Mouse (Mus musculus): ENCODE results near the gene Lrig3. TPM values are rescaled to one million over a fixed set of nuclear protein-coding genes. Genes with fewer than 3 reads are reported as not detected.

The Lrig3 gene
- polyA plus RNA-seq, 1 experiment = 8.0 TPM

GRCm38 (mm10) chr10:125929961-125930360 is 36.0 kb upstream of the Lrig3 start:
- H3K4me3 ChIP-seq = no peak overlapping the region
- no peak overlapping the region for H3K4me2 ChIP-seq (ENCODE audit: low read depth)
- H3K27me3 ChIP-seq (ENCODE audit: control insufficient read depth, insufficient read depth, insufficient read length) = no peaks in the 10 kb centered on the region
- H3K79me2 ChIP-seq (ENCODE audit: control insufficient read depth, insufficient read depth) = no peaks in the 10 kb centered on the region
- H3ac ChIP-seq (ENCODE audit: control insufficient read depth, insufficient read length) = no peak overlapping the region
- no peaks in the 10 kb centered on the region for H3K36me3 ChIP-seq (ENCODE audit: control insufficient read depth, insufficient read depth)
- no peak for TF ChIP-seq POLR2AphosphoS2 (IDR thresholded peaks at IDR 0.05; ENCODE audit: insufficient read length, low read depth)
- TF ChIP-seq POLR2A (IDR thresholded peaks at IDR 0.05; ENCODE audit: insufficient read length, low read depth) = no peak
- no peak for TF ChIP-seq SRF (IDR thresholded peaks at IDR 0.05; ENCODE audit: control insufficient read depth, insufficient read length, low read depth)
- no peak for TF ChIP-seq MYOG (IDR thresholded peaks at IDR 0.05; ENCODE audit: control insufficient read depth in 1 of 3, insufficient read depth in 1 of 3, insufficient read length in 2 of 3, low read depth in 2 of 3)
- TF ChIP-seq TCF3 (IDR thresholded peaks at IDR 0.05; ENCODE audit: insufficient read length, low read depth) = no peak
- TF ChIP-seq MAX (IDR thresholded peaks at IDR 0.05; ENCODE audit: low read depth) = no peak
- no peak for TF ChIP-seq TCF12 (IDR thresholded peaks at IDR 0.05; ENCODE audit: insufficient read depth, poor library complexity, severe bottlenecking)
- TF ChIP-seq USF1 (IDR thresholded peaks at IDR 0.05; ENCODE audit: low read depth) = no peak

- no peaks in the 10 kb centered on the region for H3K27me3 ChIP-seq (ENCODE audit: control insufficient read depth, insufficient read depth, insufficient read length)
- H3K4me2 ChIP-seq (ENCODE audit: low read depth) = no peak overlapping the region
- H3K79me2 ChIP-seq (ENCODE audit: control insufficient read depth, insufficient read depth) = no peaks in the 10 kb centered on the region
- no peak overlapping the region for H3K4me3 ChIP-seq
- no peak overlapping the region for H3ac ChIP-seq (ENCODE audit: control insufficient read depth, insufficient read length)
- TF ChIP-seq REST (IDR thresholded peaks at IDR 0.05; ENCODE audit: insufficient read depth, insufficient read length) (no peak), MYOD1 (IDR thresholded peaks at IDR 0.05; ENCODE audit: control insufficient read depth in 1 of 3, insufficient read length in 2 of 3, low read depth in 2 of 3) (no peak), SRF (IDR thresholded peaks at IDR 0.05; ENCODE audit: control insufficient read depth, insufficient read length, low read depth) (no peak), USF1 (IDR thresholded peaks at IDR 0.05; ENCODE audit: low read depth) (no peak), MYOG (IDR thresholded peaks at IDR 0.05; ENCODE audit: control insufficient read depth in 1 of 3, insufficient read depth in 1 of 3, insufficient read length in 2 of 3, low read depth in 2 of 3) (no peak), MAX (IDR thresholded peaks at IDR 0.05; ENCODE audit: low read depth) (no peak), POLR2AphosphoS2 (IDR thresholded peaks at IDR 0.05; ENCODE audit: insufficient read length, low read depth) (no peak), TCF3 (IDR thresholded peaks at IDR 0.05; ENCODE audit: insufficient read length, low read depth) (no peak), POLR2A (IDR thresholded peaks at IDR 0.05; ENCODE audit: insufficient read length, low read depth) (no peak), E2F4 (IDR thresholded peaks at IDR 0.05; ENCODE audit: insufficient read depth) (no peak), TCF12 (IDR thresholded peaks at IDR 0.05; ENCODE audit: insufficient read depth, poor library complexity, severe bottlenecking) (no peak), CEBPB (IDR thresholded peaks at IDR 0.05; ENCODE audit: insufficient read depth, poor library complexity, severe bottlenecking) (no peak)
- H3K36me3 ChIP-seq (ENCODE audit: control insufficient read depth, insufficient read depth) = no peaks in the 10 kb centered on the region
Observed at GRCm38 (mm10) chr10:125933388-125933787, 32.6 kb upstream of the Lrig3 start.

- Histone ChIP-seq H3K27me3 (ENCODE audit: control insufficient read depth, insufficient read depth, insufficient read length) (no peaks in the 10 kb centered on the region), H3ac (ENCODE audit: control insufficient read depth, insufficient read length) (no peak overlapping the region), H3K79me2 (ENCODE audit: control insufficient read depth, insufficient read depth) (no peaks in the 10 kb centered on the region), H3K4me2 (ENCODE audit: low read depth) (no peak overlapping the region), H3K36me3 (ENCODE audit: control insufficient read depth, insufficient read depth) (no peaks in the 10 kb centered on the region), H3K4me3 (no peak overlapping the region)
- no peak for TF ChIP-seq REST (IDR thresholded peaks at IDR 0.05; ENCODE audit: insufficient read depth, insufficient read length)
- TF ChIP-seq TCF3 (IDR thresholded peaks at IDR 0.05; ENCODE audit: insufficient read length, low read depth) = no peak
- TF ChIP-seq MYOG (IDR thresholded peaks at IDR 0.05; ENCODE audit: control insufficient read depth in 1 of 3, insufficient read depth in 1 of 3, insufficient read length in 2 of 3, low read depth in 2 of 3) = no peak
- no peak for TF ChIP-seq POLR2A (IDR thresholded peaks at IDR 0.05; ENCODE audit: insufficient read length, low read depth)
- TF ChIP-seq MAX (IDR thresholded peaks at IDR 0.05; ENCODE audit: low read depth) = no peak
- no peak for TF ChIP-seq SRF (IDR thresholded peaks at IDR 0.05; ENCODE audit: control insufficient read depth, insufficient read length, low read depth)
Observed at GRCm38 (mm10) chr10:125934095-125934494, 31.9 kb upstream of the Lrig3 start.

GRCm38 (mm10) chr10:125937517-125938497 is 28.2 kb upstream of the Lrig3 start:
- TF ChIP-seq CEBPB (IDR thresholded peaks at IDR 0.05; ENCODE audit: insufficient read depth, poor library complexity, severe bottlenecking) = 0 out of 2 replicates have a peak, but pooled peaks have one; percentile 15
- TF ChIP-seq MAX (IDR thresholded peaks at IDR 0.05; ENCODE audit: low read depth) = no peak
- no peak overlapping the region for H3K4me3 ChIP-seq
- H3K79me2 ChIP-seq (ENCODE audit: control insufficient read depth, insufficient read depth) = no peaks in the 10 kb centered on the region
- no peak overlapping the region for H3ac ChIP-seq (ENCODE audit: control insufficient read depth, insufficient read length)
- peak overlapping the region; percentile 60 for H3K4me2 ChIP-seq (ENCODE audit: low read depth)
- H3K27me3 ChIP-seq (ENCODE audit: control insufficient read depth, insufficient read depth, insufficient read length) = no peaks in the 10 kb centered on the region
- H3K36me3 ChIP-seq (ENCODE audit: control insufficient read depth, insufficient read depth) = no peaks in the 10 kb centered on the region

All from myocyte (in vitro differentiated cells).